In genomic region chr10:94967468-94967867, GRCm38 (mm10) we compare ENCODE assay signal across 22 mouse cellular contexts. TPM values are rescaled to one million over a fixed set of nuclear protein-coding genes. Genes with fewer than 3 reads are reported as not detected.
DNase-seq lines count a peak whose midpoint lies in the region; ATAC-seq and TF ChIP-seq lines count a peak whose summit lies in the region.
"Had no signal": no experiment of that assay in that cellular context is flagged by ENCODE, and none has a peak within 500 bp of the region (broad histone marks: within the 10 kb centered on the region; RNA-seq: fewer than 3 reads in every experiment).

No protein-coding gene starts in this region.

- DNase-seq in testis, postnatal 10 days (ENCODE audit: low spot score), result no peak
- DNase-seq in liver, embryonic 13.5 days, result no peak
- no peak for DNase-seq in heart, postnatal 25 days (ENCODE audit: low spot score)
- DNase-seq in kidney, adult 2 months, result no peak
- no peak for DNase-seq in hindbrain, embryonic 14.5 days (ENCODE audit: low spot score)
- DNase-seq: adrenal gland, postnatal 36 days; cerebellum, adult 11 months; cerebellum, postnatal 10 days; gastrocnemius, postnatal 36 days; heart, adult 2 months; heart, postnatal 14 days; kidney, adult 8-10 months; kidney, postnatal 10 days; lung, adult 18-20 months; thymus, postnatal 25 days had no signal

- H3K9ac ChIP-seq in liver, embryonic 13.5 days, result no peak overlapping the region
- H3K9ac ChIP-seq in hindbrain, embryonic 14.5 days, result no peak overlapping the region
- H3K9ac ChIP-seq: heart, embryonic 13.5 days; hindbrain, embryonic 15.5 days; neural tube, embryonic 15.5 days had no signal

- H3K27me3 ChIP-seq in testis, adult 2 months (ENCODE audit: control insufficient read depth, insufficient read depth, low read length), result no peaks in the 10 kb centered on the region
- H3K27me3 ChIP-seq in liver, embryonic 13.5 days, result no peaks in the 10 kb centered on the region
- no peaks in the 10 kb centered on the region; the same call in 1 of the 2 replicates for H3K27me3 ChIP-seq in kidney, adult 2 months (replicated peaks; ENCODE audit: control insufficient read depth, insufficient read depth, low read length)
- H3K27me3 ChIP-seq in hindbrain, embryonic 14.5 days (ENCODE audit: control insufficient read depth, insufficient read depth, low read length), result no peaks in the 10 kb centered on the region
- H3K27me3 ChIP-seq: heart, embryonic 13.5 days; neural tube, embryonic 15.5 days had no signal

- H3K36me3 ChIP-seq in testis, adult 2 months (ENCODE audit: control insufficient read depth, insufficient read depth, low read length), result no peaks in the 10 kb centered on the region
- no peaks in the 10 kb centered on the region for H3K36me3 ChIP-seq in liver, embryonic 13.5 days
- no peaks in the 10 kb centered on the region for H3K36me3 ChIP-seq in kidney, adult 2 months (ENCODE audit: control insufficient read depth, insufficient read depth, low read length)
- no peaks in the 10 kb centered on the region for H3K36me3 ChIP-seq in hindbrain, embryonic 14.5 days (replicated peaks; ENCODE audit: control insufficient read depth, insufficient read depth)
- H3K36me3 ChIP-seq: heart, embryonic 13.5 days; hindbrain, embryonic 15.5 days; neural tube, embryonic 15.5 days had no signal

- H3K9me3 ChIP-seq in liver, embryonic 13.5 days (replicated peaks), result peaks cover 7% of the 10 kb centered on the region; the same call in 1 of the 2 replicates
- 0 out of 2 replicates have a peak, but pooled peaks cover 6% of the 10 kb centered on the region for H3K9me3 ChIP-seq in hindbrain, embryonic 14.5 days (ENCODE audit: control insufficient read depth, low read length)
- H3K9me3 ChIP-seq: hindbrain, embryonic 15.5 days; neural tube, embryonic 15.5 days had no signal

- peaks cover 9% of the 10 kb centered on the region for H3K4me1 ChIP-seq in testis, adult 2 months (ENCODE audit: control insufficient read depth, insufficient read depth, low read length)
- peaks cover 6% of the 10 kb centered on the region for H3K4me1 ChIP-seq in liver, embryonic 13.5 days (replicated peaks)
- H3K4me1 ChIP-seq in kidney, adult 2 months (ENCODE audit: control insufficient read depth, insufficient read depth, low read length), result no peaks in the 10 kb centered on the region
- H3K4me1 ChIP-seq in hindbrain, embryonic 14.5 days (replicated peaks; ENCODE audit: control insufficient read depth, insufficient read depth, low read length), result no peaks in the 10 kb centered on the region
- H3K4me1 ChIP-seq: heart, embryonic 13.5 days; hindbrain, embryonic 15.5 days; neural tube, embryonic 15.5 days had no signal

- TF ChIP-seq CTCF in testis, adult 2 months (IDR thresholded peaks at IDR 0.05; ENCODE audit: control insufficient read depth, insufficient read depth, insufficient replicate concordance, low read depth, low read length), result no peak
- TF ChIP-seq CTCF in kidney, adult 2 months (conservative IDR thresholded peaks at IDR 0.05; ENCODE audit: insufficient read depth, insufficient read length, low read depth, low read length), result no peak

- intact Hi-C loops in heart, postnatal 25 days (cut with DNase I), result no loop called here

- no peak overlapping the region for H3K27ac ChIP-seq in testis, adult 2 months (ENCODE audit: control insufficient read depth, insufficient read depth, low read depth, low read length)
- no peak overlapping the region for H3K27ac ChIP-seq in liver, embryonic 13.5 days
- no peak overlapping the region for H3K27ac ChIP-seq in kidney, adult 2 months (ENCODE audit: insufficient read depth, low read depth, low read length)
- no peak overlapping the region for H3K27ac ChIP-seq in hindbrain, embryonic 14.5 days
- H3K27ac ChIP-seq: heart, adult 2 months; heart, embryonic 13.5 days; hindbrain, embryonic 15.5 days; neural tube, embryonic 15.5 days had no signal

- peak; percentile 70 for ATAC-seq in liver, embryonic 13.5 days (ENCODE audit: low read depth)
- ATAC-seq in megakaryocyte, adult 5-6 weeks (ENCODE audit: poor library complexity, severe bottlenecking), result 0 out of 2 replicates have a peak, but pooled peaks have one; percentile 23
- no peak for ATAC-seq in hindbrain, embryonic 14.5 days (ENCODE audit: low FRiP score)
- ATAC-seq: Patski had no signal

- no peak overlapping the region for H3K4me2 ChIP-seq in liver, embryonic 13.5 days
- no peak overlapping the region for H3K4me2 ChIP-seq in hindbrain, embryonic 14.5 days (replicated peaks)
- H3K4me2 ChIP-seq: heart, embryonic 13.5 days; hindbrain, embryonic 15.5 days; midbrain, embryonic 11.5 days; neural tube, embryonic 15.5 days had no signal

- no peak for TF ChIP-seq POLR2A in testis, adult 2 months (IDR thresholded peaks at IDR 0.05; ENCODE audit: control insufficient read depth, low read depth, low read length)
- TF ChIP-seq POLR2A in kidney, adult 2 months (IDR thresholded peaks at IDR 0.05; ENCODE audit: low read depth, low read length), result no peak

- WGBS in liver, embryonic 13.5 days (ENCODE audit: insufficient replicate concordance), result 54% methylated on average over 7 of the region's 7 CpGs
- 90% methylated on average over 7 of the region's 7 CpGs for WGBS in kidney, adult 2 months
- 90% methylated on average over 7 of the region's 7 CpGs for WGBS in hindbrain, embryonic 14.5 days

- peak overlapping the region; percentile 23 for H3K4me3 ChIP-seq in testis, adult 2 months (ENCODE audit: control insufficient read depth, low read depth, low read length)
- H3K4me3 ChIP-seq in liver, embryonic 13.5 days (replicated peaks), result no peak overlapping the region
- H3K4me3 ChIP-seq in kidney, adult 2 months (ENCODE audit: insufficient read depth, low read depth, low read length), result no peak overlapping the region
- no peak overlapping the region for H3K4me3 ChIP-seq in hindbrain, embryonic 14.5 days (replicated peaks; ENCODE audit: low read length)
- H3K4me3 ChIP-seq: heart, adult 2 months; heart, embryonic 13.5 days; hindbrain, embryonic 15.5 days; neural tube, embryonic 15.5 days had no signal

RNA-seq across cellular contexts. Expression of gene Plxnc1, which starts 22.8 kb away (rescaled TPM):
- 2.9 and 4.0 TPM in 2 replicates for polyA plus RNA-seq in testis, adult 2 months (2012; rRNA removed)
- 1.8 and 2.0 TPM in 2 replicates for polyA plus RNA-seq in liver, embryonic 13.5 days (2015; fragmentation: Nextera tagmentation; extraction: Ambion mirVana)
- total RNA-seq in megakaryocyte, adult 5-6 weeks (2015), result 38.6 and 47.9 TPM in 2 replicates
- total RNA-seq in megakaryocyte, adult 5-6 weeks (2017), result 29.9 and 33.5 TPM in 2 replicates
- 1 to 10 TPM; 2.0 to 2.6 TPM for total RNA-seq in heart, postnatal 25 days (2021)
- 0.42 and 1.5 TPM in 2 replicates for polyA plus RNA-seq in kidney, adult 2 months (2012; rRNA removed)
- 15.5 and 16.3 TPM in 2 replicates for polyA plus RNA-seq in hindbrain, embryonic 14.5 days (2014; fragmentation: Nextera tagmentation; extraction: Ambion mirVana)
